Mouse (Mus musculus): ENCODE results near the gene Sec14l1. TPM values are rescaled to one million over a fixed set of nuclear protein-coding genes. Genes with fewer than 3 reads are reported as not detected.
"Not testable (repeated sequence)": the region's sequence is repeated elsewhere in the genome, so short reads cannot be mapped to it uniquely, and the experiment has no call there.

The Sec14l1 gene
- total RNA-seq (2017): 15.1 and 16.7 TPM in 2 replicates

DNA sequence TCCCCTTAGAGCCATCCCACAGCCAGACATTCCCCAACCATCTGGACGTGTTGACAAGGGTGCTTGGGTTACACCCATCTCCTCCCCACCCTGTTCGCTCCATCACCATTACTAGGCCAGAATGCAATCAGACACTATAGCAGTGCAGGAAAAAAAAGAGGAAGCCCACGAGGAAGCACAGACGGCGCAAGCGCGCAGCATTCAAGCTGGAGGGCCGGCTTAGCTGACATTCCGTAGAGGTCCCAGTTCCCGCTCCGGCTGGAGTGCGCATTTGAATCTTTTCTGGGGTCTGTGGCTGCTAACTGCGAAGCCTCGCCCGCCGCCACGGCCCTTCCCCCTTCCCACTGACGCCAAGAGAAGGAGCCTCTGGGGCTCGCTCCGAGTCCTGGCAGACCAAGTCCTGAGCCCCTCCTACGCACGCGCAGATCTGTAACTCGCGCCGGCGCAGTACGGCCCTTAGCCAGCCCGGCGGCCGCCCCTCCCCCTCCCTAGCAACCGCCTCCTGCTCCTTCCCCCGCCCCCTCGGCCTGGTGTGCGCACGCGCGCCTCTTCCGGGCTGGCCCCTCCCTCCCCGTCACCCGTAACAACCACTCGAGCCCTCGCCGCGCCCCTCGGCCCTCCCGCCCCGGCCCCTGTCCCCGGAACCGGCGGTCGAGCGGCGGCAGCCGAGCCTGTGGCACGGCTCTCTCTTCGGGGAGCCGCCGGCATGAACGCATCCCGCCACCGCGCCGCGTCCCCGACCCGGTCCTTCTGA lies at the start of gene Sec14l1:
Sec14l1 (plus strand) TSS at position 577 of the 754 bp plus-strand sequence.
- peak; percentile 85 for ATAC-seq (replicated peaks in 1 of 2; ENCODE audit: insufficient read depth in 1 of 2, low FRiP score in 2 of 2, low TSS enrichment in 1 of 2, low read depth in 1 of 2, poor library complexity in 2 of 2, severe bottlenecking in 2 of 2)

GRCm38 (mm10) chr11:117065602-117066001 lies 49.4 kb upstream of the Sec14l1 start:
- not testable (repeated sequence) for ATAC-seq (replicated peaks in 1 of 2; ENCODE audit: insufficient read depth in 1 of 2, low FRiP score in 2 of 2, low TSS enrichment in 1 of 2, low read depth in 1 of 2, poor library complexity in 2 of 2, severe bottlenecking in 2 of 2)

DNA sequence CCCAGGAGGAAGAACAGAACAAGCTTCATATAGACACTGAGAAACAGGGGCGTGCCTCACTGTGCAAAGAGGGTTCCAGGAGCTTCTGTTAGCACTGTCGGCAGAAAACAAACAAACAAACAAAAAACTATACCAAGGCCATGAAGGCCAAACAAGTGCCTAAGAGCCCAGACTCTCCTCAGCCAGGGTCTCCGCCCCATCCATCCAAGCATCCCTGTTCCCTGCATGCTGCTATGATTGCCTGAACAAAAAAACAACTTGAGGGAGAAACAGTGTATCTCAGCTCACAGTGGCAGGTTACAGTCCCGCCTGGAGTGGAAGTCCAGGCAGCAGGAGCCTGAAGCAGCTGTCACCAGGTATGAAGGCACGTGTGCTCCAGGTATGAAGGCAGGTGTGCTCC lies 48.2 kb upstream of the Sec14l1 start:
- ATAC-seq (replicated peaks in 1 of 2; ENCODE audit: insufficient read depth in 1 of 2, low FRiP score in 2 of 2, low TSS enrichment in 1 of 2, low read depth in 1 of 2, poor library complexity in 2 of 2, severe bottlenecking in 2 of 2): peak in 1 of 2 experiments; percentile 32; a peak in 2 of 4 replicates

DNA sequence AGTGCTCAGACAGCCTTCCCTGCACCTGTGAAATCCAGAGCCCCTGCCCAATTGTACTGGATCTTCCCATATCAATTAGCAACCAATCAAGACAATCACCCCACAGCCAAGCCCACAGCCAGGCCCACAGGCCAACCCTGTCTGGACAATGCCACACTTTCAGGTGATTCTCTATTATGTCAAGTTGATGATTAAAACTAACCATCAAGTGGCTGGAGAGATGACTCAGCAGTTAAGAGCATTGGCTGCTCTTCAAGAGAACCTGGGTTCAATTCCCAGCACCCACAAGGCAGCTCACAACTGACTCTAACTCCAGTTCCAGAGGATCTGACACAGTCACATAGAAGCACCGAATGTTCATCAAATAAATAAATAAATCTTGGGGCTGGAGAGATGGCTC lies 46.6 kb upstream of the Sec14l1 start:
- ATAC-seq (replicated peaks in 1 of 2; ENCODE audit: insufficient read depth in 1 of 2, low FRiP score in 2 of 2, low TSS enrichment in 1 of 2, low read depth in 1 of 2, poor library complexity in 2 of 2, severe bottlenecking in 2 of 2): no peak

- no peak for ATAC-seq (replicated peaks in 1 of 2; ENCODE audit: insufficient read depth in 1 of 2, low FRiP score in 2 of 2, low TSS enrichment in 1 of 2, low read depth in 1 of 2, poor library complexity in 2 of 2, severe bottlenecking in 2 of 2)
Measured at GRCm38 (mm10) chr11:117069027-117069426, 45.9 kb upstream of the Sec14l1 start.

- no peak for ATAC-seq (replicated peaks in 1 of 2; ENCODE audit: insufficient read depth in 1 of 2, low FRiP score in 2 of 2, low TSS enrichment in 1 of 2, low read depth in 1 of 2, poor library complexity in 2 of 2, severe bottlenecking in 2 of 2)
Measured at GRCm38 (mm10) chr11:117070711-117071110, 44.3 kb upstream of the Sec14l1 start.

GRCm38 (mm10) chr11:117072128-117072527 lies 42.8 kb upstream of the Sec14l1 start:
- ATAC-seq (replicated peaks in 1 of 2; ENCODE audit: insufficient read depth in 1 of 2, low FRiP score in 2 of 2, low TSS enrichment in 1 of 2, low read depth in 1 of 2, poor library complexity in 2 of 2, severe bottlenecking in 2 of 2): peak; percentile 68 to 74; a peak in 3 of 4 replicates

GRCm38 (mm10) chr11:117073426-117073825 lies 41.5 kb upstream of the Sec14l1 start:
- ATAC-seq (replicated peaks in 1 of 2; ENCODE audit: insufficient read depth in 1 of 2, low FRiP score in 2 of 2, low TSS enrichment in 1 of 2, low read depth in 1 of 2, poor library complexity in 2 of 2, severe bottlenecking in 2 of 2): no peak

GRCm38 (mm10) chr11:117076576-117077196 lies 38.3 kb upstream of the Sec14l1 start:
- peak; percentile 78 to 86 for ATAC-seq (replicated peaks in 1 of 2; ENCODE audit: insufficient read depth in 1 of 2, low FRiP score in 2 of 2, low TSS enrichment in 1 of 2, low read depth in 1 of 2, poor library complexity in 2 of 2, severe bottlenecking in 2 of 2)

GRCm38 (mm10) chr11:117077227-117077626 lies 37.7 kb upstream of the Sec14l1 start:
- no peak for ATAC-seq (replicated peaks in 1 of 2; ENCODE audit: insufficient read depth in 1 of 2, low FRiP score in 2 of 2, low TSS enrichment in 1 of 2, low read depth in 1 of 2, poor library complexity in 2 of 2, severe bottlenecking in 2 of 2)

DNA sequence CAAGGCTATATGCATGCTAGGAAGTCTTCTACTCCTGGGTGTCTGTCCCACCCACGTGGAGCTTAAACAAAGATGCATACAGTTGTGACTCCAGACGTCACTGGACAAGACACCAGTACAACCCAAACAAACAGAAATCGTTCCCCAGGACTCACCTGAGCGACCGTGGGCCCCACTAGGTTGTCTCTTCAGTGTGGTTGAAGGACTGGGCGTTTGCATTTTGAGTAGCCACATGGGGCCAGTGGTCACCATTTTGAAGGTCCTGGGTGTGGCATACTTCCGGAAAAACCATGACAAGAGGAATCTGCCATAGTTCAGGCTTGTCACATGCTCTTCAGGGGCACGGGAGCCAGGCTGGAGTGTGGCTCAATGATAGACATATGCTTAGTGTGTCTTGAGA lies 37.1 kb upstream of the Sec14l1 start:
- no peak for ATAC-seq (replicated peaks in 1 of 2; ENCODE audit: insufficient read depth in 1 of 2, low FRiP score in 2 of 2, low TSS enrichment in 1 of 2, low read depth in 1 of 2, poor library complexity in 2 of 2, severe bottlenecking in 2 of 2)

DNA sequence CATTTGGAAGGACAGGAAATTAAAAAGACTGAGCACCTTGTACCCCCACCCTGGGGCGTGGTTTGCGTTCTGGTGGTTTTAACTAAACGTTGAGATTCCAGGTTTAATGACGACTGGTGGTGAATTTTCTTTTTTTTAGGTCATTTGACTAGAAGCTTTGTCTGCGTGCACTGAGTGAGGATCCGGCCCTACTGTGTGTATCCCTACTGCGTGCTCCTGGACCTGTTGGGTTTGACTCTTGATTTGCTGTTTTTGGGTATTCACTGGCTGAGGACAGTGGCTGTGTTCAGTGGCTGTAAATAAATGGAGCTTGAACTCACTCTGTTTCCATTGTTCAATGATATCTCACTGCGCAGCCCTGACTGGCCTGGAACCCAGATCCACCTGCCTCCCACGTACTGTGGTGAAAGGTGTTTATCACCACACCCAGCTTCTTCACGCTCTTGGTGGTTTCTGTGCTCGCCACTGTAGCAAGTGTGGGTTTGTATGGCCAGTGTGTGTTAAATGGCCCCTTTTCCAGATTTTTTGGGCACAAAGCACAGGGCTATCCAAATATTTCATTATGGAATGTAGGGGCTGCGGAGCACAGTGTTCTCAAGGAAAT lies 36.2 kb upstream of the Sec14l1 start:
- ATAC-seq (replicated peaks in 1 of 2; ENCODE audit: insufficient read depth in 1 of 2, low FRiP score in 2 of 2, low TSS enrichment in 1 of 2, low read depth in 1 of 2, poor library complexity in 2 of 2, severe bottlenecking in 2 of 2): no peak

GRCm38 (mm10) chr11:117079651-117080190 lies 35.2 kb upstream of the Sec14l1 start:
- ATAC-seq (replicated peaks in 1 of 2; ENCODE audit: insufficient read depth in 1 of 2, low FRiP score in 2 of 2, low TSS enrichment in 1 of 2, low read depth in 1 of 2, poor library complexity in 2 of 2, severe bottlenecking in 2 of 2): no peak

GRCm38 (mm10) chr11:117080209-117080608 lies 34.8 kb upstream of the Sec14l1 start:
- no peak for ATAC-seq (replicated peaks in 1 of 2; ENCODE audit: insufficient read depth in 1 of 2, low FRiP score in 2 of 2, low TSS enrichment in 1 of 2, low read depth in 1 of 2, poor library complexity in 2 of 2, severe bottlenecking in 2 of 2)

DNA sequence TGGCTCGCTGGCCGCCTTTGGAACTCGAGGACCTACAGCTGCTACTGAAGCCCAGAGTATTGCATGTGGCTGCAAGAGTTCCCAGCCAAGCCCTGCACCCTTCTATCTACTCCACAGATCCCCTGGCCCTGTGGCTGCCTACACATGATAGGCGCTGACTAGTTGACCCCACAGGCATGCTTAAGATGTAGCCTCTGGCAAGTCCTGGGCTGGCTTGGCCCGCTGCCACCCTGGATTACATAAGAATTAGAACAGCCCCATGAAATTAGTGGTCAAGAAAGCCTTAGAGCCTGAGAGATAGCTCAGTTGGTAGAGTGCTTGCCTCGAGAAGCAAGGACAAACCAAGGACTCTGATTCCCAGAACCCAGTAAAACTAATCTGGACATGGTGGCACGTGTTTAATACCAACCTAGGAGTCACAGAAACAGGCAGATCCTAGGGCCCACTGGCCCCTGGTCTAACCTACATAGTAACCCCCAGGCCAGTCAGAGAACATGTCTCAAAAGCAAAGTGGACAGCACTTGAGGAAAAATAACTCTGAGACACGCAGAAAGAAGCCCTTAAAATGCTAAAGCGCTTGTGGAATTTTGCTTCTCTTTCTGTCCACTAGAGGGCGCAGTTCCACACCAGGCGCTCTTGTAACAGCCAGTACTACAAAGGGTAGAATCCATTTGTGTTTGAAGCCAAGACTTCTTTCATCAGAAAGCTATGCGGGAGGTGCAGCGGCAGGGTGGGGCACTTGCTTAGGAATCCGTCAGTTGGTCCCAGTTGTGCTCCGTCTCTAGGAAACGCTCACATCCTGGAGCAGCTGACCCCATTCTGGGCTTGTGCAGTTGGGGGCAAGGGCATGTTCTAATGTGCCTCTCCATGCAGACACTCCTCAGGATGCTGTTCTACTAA lies 33.6 kb upstream of the Sec14l1 start:
- peak in 1 of 2 experiments; percentile 55; a peak in 2 of 4 replicates for ATAC-seq (replicated peaks in 1 of 2; ENCODE audit: insufficient read depth in 1 of 2, low FRiP score in 2 of 2, low TSS enrichment in 1 of 2, low read depth in 1 of 2, poor library complexity in 2 of 2, severe bottlenecking in 2 of 2)

GRCm38 (mm10) chr11:117082353-117082934 lies 32.5 kb upstream of the Sec14l1 start:
- ATAC-seq (replicated peaks in 1 of 2; ENCODE audit: insufficient read depth in 1 of 2, low FRiP score in 2 of 2, low TSS enrichment in 1 of 2, low read depth in 1 of 2, poor library complexity in 2 of 2, severe bottlenecking in 2 of 2): no peak

Data from hematopoietic stem cell, adult 5-6 weeks (primary cell).